Comparison of ENCODE assay signal across 9 mouse cellular contexts in the genomic region with DNA sequence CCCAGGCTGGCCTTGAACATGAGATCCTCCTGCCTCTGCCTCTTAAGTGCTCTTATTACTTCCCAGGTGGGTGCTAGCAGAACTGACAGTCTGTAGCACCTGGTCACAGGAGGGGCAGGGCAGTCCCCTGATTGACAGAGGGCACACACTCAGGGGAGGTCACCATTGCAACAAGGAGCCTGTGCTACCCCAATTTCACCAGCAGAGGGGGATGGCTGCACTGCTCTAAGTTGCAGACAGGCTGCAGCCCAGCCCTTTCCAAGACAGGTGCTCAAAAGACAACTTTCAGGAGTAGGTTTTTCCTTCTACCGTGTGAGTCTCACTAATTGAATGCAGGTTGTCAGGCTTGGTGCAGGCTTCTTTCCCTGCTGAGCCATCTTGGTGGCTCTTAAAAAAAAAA.
DNase-seq lines count a peak whose midpoint lies in the region; ATAC-seq and TF ChIP-seq lines count a peak whose summit lies in the region.
"Had no signal": no experiment of that assay in that cellular context is flagged by ENCODE, and none has a peak within 500 bp of the region (broad histone marks: within the 10 kb centered on the region; RNA-seq: fewer than 3 reads in every experiment).

No protein-coding gene starts in this region.

- H3K27ac ChIP-seq in bone marrow, adult 2 months (ENCODE audit: control insufficient read depth, insufficient read depth, low read depth, low read length, poor library complexity): no peak overlapping the region
- H3K27ac ChIP-seq in heart, embryonic 14.5 days (replicated peaks in 1 of 2; ENCODE audit: control insufficient read depth in 1 of 2, insufficient read depth in 1 of 2, low read depth in 2 of 2, low read length in 2 of 2): no peak overlapping the region
- H3K27ac ChIP-seq in kidney, embryonic 16.5 days (ENCODE audit: low read length): no peak overlapping the region
- H3K27ac ChIP-seq in liver, postnatal 0 days (ENCODE audit: low read depth): no peak overlapping the region
- H3K27ac ChIP-seq in olfactory bulb, adult 2 months (ENCODE audit: insufficient read depth, low read depth, low read length): peak overlapping the region; percentile 72; the same call in 1 of the 2 replicates
- H3K27ac ChIP-seq: embryonic facial prominence, embryonic 12.5 days had no signal

- no peaks in the 10 kb centered on the region for H3K27me3 ChIP-seq in heart, embryonic 14.5 days (ENCODE audit: control insufficient read depth, insufficient read depth, low read length)
- no peaks in the 10 kb centered on the region for H3K27me3 ChIP-seq in kidney, embryonic 16.5 days (ENCODE audit: insufficient read depth, low read length)
- no peaks in the 10 kb centered on the region for H3K27me3 ChIP-seq in liver, postnatal 0 days (ENCODE audit: insufficient read depth, low read length)
- H3K27me3 ChIP-seq: embryonic facial prominence, embryonic 12.5 days had no signal

- no peak overlapping the region for H3K4me2 ChIP-seq in heart, embryonic 14.5 days (ENCODE audit: low read length)
- H3K4me2 ChIP-seq in kidney, embryonic 16.5 days (replicated peaks; ENCODE audit: low read depth, low read length): no peak overlapping the region
- H3K4me2 ChIP-seq in liver, postnatal 0 days (ENCODE audit: low read depth, low read length): no peak overlapping the region
- H3K4me2 ChIP-seq: embryonic facial prominence, embryonic 12.5 days had no signal

- H3K4me1 ChIP-seq in bone marrow, adult 2 months (ENCODE audit: control insufficient read depth, insufficient read depth, low read length): no peaks in the 10 kb centered on the region
- H3K4me1 ChIP-seq in heart, embryonic 14.5 days (ENCODE audit: control insufficient read depth in 2 of 2, insufficient read depth in 2 of 2, low read length in 2 of 2): peaks cover 0 to 2% of the 10 kb centered on the region in 2 experiments; a peak in 1 of 4 replicates
- H3K4me1 ChIP-seq in kidney, embryonic 16.5 days (ENCODE audit: insufficient read depth, low read length): peaks cover 5% of the 10 kb centered on the region; the same call in 1 of the 2 replicates
- no peaks in the 10 kb centered on the region for H3K4me1 ChIP-seq in liver, postnatal 0 days (ENCODE audit: insufficient read depth)
- H3K4me1 ChIP-seq in olfactory bulb, adult 2 months (ENCODE audit: control insufficient read depth, insufficient read depth, low read length): peaks cover 25% of the 10 kb centered on the region

- peak; percentile 73 for ATAC-seq in erythroblast, adult 5-6 weeks (replicated peaks; ENCODE audit: low FRiP score, poor library complexity, severe bottlenecking)
- 0 out of 2 replicates have a peak, but pooled peaks have one; percentile 38 for ATAC-seq in heart, embryonic 14.5 days (ENCODE audit: insufficient number of reproducible peaks, insufficient read depth, low FRiP score, low read depth)
- ATAC-seq in kidney, embryonic 16.5 days (ENCODE audit: low FRiP score, low TSS enrichment): peak; percentile 29; the same call in 1 of the 2 replicates
- ATAC-seq in liver, postnatal 0 days: 0 out of 2 replicates have a peak, but pooled peaks have one; percentile 35

- TF ChIP-seq EP300 in liver, postnatal 0 days (IDR thresholded peaks at IDR 0.05; ENCODE audit: low read depth): no peak

- H3K9ac ChIP-seq in heart, embryonic 14.5 days (ENCODE audit: low read length): no peak overlapping the region
- H3K9ac ChIP-seq in kidney, embryonic 16.5 days (replicated peaks; ENCODE audit: low read length): no peak overlapping the region
- H3K9ac ChIP-seq in liver, postnatal 0 days (replicated peaks): no peak overlapping the region
- H3K9ac ChIP-seq: embryonic facial prominence, embryonic 12.5 days had no signal

- DNase-seq in CD4-positive, CD25-positive, alpha-beta regulatory T cell, adult 2 months (ENCODE audit: low read depth, low spot score): peak; percentile 86
- DNase-seq in liver, postnatal 0 days: peak; percentile 77
- peak; percentile 60 to 65 for DNase-seq in thymus, adult 18-20 months

- no peak for TF ChIP-seq POLR2A in bone marrow, adult 2 months (IDR thresholded peaks at IDR 0.05; ENCODE audit: borderline replicate concordance, control insufficient read depth, low read depth, low read length)
- no peak for TF ChIP-seq POLR2A in olfactory bulb, adult 2 months (IDR thresholded peaks at IDR 0.05; ENCODE audit: insufficient read depth, low read depth, low read length)

- peak; percentile 88 for TF ChIP-seq CTCF in bone marrow, adult 2 months (IDR thresholded peaks at IDR 0.05; ENCODE audit: control insufficient read depth, insufficient read depth, low read length)
- TF ChIP-seq CTCF in liver, postnatal 0 days (IDR thresholded peaks at IDR 0.05; ENCODE audit: low read depth): peak; percentile 96
- peak; percentile 88 for TF ChIP-seq CTCF in olfactory bulb, adult 2 months (IDR thresholded peaks at IDR 0.05; ENCODE audit: insufficient read depth, low read depth, low read length)

- no peaks in the 10 kb centered on the region for H3K36me3 ChIP-seq in heart, embryonic 14.5 days (ENCODE audit: control insufficient read depth, insufficient read depth, low read length)
- H3K36me3 ChIP-seq in kidney, embryonic 16.5 days (ENCODE audit: insufficient read depth, low read length): no peaks in the 10 kb centered on the region
- H3K36me3 ChIP-seq in liver, postnatal 0 days (replicated peaks; ENCODE audit: insufficient read depth, low read length): no peaks in the 10 kb centered on the region
- H3K36me3 ChIP-seq: embryonic facial prominence, embryonic 12.5 days had no signal

- WGBS in bone marrow, adult 2 months: 22% methylated on average over 1 of the region's 1 CpGs
- WGBS in heart, embryonic 14.5 days: 39% methylated on average over 1 of the region's 1 CpGs
- WGBS in kidney, embryonic 16.5 days: 16% methylated on average over 1 of the region's 1 CpGs
- 28% methylated on average over 1 of the region's 1 CpGs for WGBS in liver, postnatal 0 days (ENCODE audit: insufficient replicate concordance)
- WGBS in olfactory bulb, adult 2 months: 20% methylated on average over 1 of the region's 1 CpGs

- no peaks in the 10 kb centered on the region for H3K9me3 ChIP-seq in heart, embryonic 14.5 days (ENCODE audit: control insufficient read depth, low read length)
- H3K9me3 ChIP-seq in kidney, embryonic 16.5 days (ENCODE audit: low read length): no peaks in the 10 kb centered on the region
- H3K9me3 ChIP-seq in liver, postnatal 0 days (ENCODE audit: low read length): no peaks in the 10 kb centered on the region
- H3K9me3 ChIP-seq: embryonic facial prominence, embryonic 12.5 days had no signal

- H3K4me3 ChIP-seq in bone marrow, adult 2 months (replicated peaks; ENCODE audit: control insufficient read depth, low read depth, low read length): no peak overlapping the region
- no peak overlapping the region for H3K4me3 ChIP-seq in heart, embryonic 14.5 days (ENCODE audit: control insufficient read depth in 1 of 2, insufficient read depth in 1 of 2, low read depth in 1 of 2, low read length in 2 of 2)
- no peak overlapping the region for H3K4me3 ChIP-seq in kidney, embryonic 16.5 days (ENCODE audit: low read length)
- H3K4me3 ChIP-seq in liver, postnatal 0 days (ENCODE audit: low read depth, low read length): no peak overlapping the region
- H3K4me3 ChIP-seq in olfactory bulb, adult 2 months (ENCODE audit: insufficient read depth, low read depth, low read length): no peak overlapping the region
- H3K4me3 ChIP-seq: embryonic facial prominence, embryonic 12.5 days had no signal
